Mouse (Mus musculus) adrenal gland, adult 2 months (tissue): ENCODE results near the gene Hyal2. TPM values are rescaled to one million over a fixed set of nuclear protein-coding genes. Genes with fewer than 3 reads are reported as not detected.
A peak's percentile ranks its signal among the peaks of the same experiment; 100 is the strongest.
"Not testable (repeated sequence)": the region's sequence is repeated elsewhere in the genome, so short reads cannot be mapped to it uniquely, and the experiment has no call there.

Experiments used
- DNase-seq: peaks from one replicate; pipeline ENCODE4 v3.0.0; 2021
- polyA plus RNA-seq: library from polyadenylated mRNA; depleted of rRNA; stranded (reverse); fragments of >200 nt; gene quantifications from 2 replicates; pipeline ENCODE4 v1.2.3, GENCODE M21; 2012
- total RNA-seq, 2 experiments: library from RNA; stranded (reverse); gene quantifications; 2 replicates each; pipeline ENCODE4 v1.2.3; 2021

Gene Hyal2
- total and polyA plus RNA-seq, 3 experiments: 36.8 to 102 (median 52.8) TPM

DNA sequence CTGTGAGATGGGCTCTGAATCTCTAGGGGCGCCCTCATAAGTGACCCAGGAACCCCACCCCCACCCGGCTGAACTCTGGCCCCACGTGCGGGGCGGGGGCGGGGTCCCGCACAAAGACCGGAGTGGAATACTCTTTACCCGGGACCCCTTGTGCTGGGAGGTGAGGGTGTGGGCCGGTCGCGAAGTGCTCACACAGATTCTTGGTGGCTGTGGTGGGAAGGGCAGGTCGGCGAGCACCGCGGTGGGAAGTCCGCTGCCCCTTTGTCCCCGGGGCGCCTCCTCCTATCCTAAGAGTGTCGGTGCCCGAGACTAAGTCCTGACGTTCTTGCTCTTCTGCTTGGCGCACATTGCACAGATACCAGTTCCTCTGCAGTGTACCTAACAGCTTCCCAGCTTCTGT lies 1.5 kb downstream of the Hyal2 start:
- no peak for DNase-seq

DNA sequence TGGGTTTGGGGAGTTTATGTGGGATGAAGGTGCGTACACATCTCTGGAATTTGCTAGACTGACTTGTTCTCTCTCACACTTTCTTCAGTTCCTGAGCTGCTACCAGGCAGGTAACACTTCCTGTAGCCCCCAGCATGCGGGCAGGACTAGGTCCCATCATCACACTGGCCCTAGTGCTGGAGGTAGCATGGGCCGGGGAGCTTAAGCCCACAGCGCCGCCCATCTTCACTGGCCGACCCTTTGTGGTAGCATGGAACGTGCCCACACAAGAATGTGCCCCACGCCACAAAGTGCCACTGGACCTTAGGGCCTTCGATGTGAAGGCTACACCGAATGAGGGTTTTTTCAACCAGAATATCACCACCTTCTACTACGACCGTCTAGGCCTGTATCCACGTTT lies 2.3 kb downstream of the Hyal2 start:
- DNase-seq: no peak

DNA sequence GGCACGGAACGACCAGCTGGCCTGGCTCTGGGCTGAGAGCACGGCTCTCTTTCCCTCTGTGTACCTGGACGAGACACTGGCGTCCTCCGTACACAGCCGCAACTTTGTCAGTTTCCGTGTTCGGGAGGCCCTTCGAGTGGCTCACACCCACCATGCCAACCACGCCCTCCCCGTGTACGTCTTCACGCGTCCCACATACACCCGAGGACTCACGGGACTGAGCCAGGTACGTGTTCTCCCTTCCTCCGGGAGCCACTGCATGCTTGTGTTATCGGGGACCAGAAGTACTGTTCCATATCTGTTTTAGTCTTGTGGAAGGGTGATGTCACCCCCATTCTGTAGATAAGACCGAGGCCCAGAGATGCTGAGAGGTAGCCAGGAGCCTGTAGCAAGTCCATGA lies 3.1 kb downstream of the Hyal2 start:
- no peak for DNase-seq

DNA sequence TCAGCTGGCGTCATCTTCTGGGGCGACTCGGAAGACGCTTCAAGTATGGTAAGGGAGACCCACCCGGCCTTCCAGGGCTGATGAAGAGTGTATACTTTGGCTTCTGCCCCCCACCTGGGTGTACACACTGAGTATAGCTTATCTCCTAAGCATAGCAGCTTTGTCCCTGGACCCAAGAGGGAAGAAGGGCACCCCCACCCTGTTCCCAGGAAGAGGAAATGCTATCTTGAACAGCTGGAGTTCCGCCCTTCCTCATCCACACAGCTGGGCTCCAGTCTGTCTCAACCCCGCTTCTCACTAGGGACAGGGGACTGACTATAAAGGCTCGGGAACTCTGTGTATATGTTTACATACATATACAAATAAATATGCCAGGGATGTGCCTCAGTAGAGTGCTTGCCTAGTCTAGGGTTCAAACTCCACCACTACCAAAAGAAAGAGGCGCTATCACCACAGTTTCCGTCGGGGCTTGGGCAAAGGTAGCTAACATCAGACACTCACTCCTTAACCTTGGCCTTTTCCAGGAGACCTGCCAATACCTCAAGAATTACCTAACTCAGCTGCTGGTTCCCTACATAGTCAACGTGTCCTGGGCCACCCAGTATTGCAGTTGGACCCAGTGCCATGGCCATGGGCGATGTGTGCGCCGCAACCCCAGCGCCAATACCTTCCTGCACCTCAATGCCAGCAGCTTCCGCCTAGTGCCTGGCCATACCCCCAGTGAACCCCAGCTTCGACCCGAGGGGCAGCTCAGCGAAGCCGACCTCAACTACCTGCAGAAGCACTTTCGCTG lies 4.0 kb downstream of the Hyal2 start:
- DNase-seq: no peak

DNA sequence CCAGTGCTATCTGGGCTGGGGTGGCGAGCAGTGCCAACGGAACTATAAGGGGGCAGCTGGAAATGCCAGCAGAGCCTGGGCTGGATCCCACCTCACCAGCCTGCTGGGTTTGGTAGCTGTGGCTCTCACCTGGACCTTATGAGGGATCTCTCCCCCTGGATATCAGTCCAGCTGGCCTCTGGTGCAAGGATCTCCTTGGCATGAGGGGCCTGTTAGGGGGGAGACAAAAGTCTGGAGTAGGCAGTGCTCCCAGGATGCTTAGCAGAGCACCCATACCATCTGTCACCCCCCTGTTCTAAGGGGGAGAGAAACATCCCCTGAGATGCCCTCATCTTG lies 4.5 kb downstream of the Hyal2 start:
- no peak for DNase-seq

DNA sequence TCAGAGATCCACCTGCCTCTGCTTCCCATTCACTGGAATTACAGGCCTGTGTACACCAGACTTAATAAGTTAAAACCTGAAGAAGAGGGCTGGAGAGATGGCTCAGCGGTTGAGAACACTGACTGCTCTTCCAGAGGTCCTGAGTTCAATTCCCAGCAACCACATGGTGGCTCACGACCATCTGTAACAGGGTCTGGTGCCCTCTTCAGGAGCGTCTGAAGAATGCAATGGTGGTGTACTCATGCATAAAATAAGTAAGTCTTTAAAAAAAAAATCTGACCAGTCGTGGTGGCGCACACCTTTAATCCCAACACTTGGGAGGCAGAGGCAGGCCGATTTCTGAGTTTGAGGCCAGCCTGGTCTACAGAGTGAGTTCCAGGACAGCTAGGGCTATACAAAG lies 6.0 kb downstream of the Hyal2 start:
- DNase-seq: not testable (repeated sequence)

DNA sequence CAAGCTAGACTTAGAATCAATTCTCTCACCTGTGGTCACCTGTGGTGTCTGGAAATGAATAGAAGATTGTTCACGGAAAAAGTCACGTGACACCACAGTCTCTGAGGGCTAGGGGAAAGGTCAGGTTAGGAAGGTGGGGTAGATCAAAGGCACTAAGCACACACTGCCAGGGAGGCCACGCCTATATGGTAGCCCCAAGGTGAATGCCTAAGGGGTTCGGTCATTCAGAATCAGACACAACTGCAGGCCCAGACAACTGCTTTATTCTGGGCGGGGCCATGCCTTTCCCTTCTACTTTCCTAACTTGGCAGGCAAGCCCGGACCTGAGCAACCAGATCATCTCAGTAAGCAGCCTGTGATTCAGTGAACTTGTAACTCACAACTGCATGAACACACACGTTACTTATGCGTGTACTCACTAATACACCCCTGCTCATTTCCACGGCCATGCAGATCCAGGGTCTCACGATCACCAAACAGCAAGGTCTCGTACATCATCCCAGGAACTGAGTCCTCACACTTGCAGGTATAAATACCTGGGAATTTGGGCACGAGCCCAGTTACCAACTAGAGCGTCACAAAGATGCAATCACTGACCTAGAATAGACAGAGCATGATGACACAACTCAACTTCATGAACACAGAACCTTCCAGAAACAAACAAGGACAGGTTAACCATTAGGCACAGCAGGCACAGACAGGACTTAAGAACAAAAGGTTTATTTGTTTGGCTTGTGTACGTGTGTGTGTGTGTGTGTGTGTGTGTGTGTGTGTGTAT lies 8.0 kb downstream of the Hyal2 start:
- no peak for DNase-seq

DNA sequence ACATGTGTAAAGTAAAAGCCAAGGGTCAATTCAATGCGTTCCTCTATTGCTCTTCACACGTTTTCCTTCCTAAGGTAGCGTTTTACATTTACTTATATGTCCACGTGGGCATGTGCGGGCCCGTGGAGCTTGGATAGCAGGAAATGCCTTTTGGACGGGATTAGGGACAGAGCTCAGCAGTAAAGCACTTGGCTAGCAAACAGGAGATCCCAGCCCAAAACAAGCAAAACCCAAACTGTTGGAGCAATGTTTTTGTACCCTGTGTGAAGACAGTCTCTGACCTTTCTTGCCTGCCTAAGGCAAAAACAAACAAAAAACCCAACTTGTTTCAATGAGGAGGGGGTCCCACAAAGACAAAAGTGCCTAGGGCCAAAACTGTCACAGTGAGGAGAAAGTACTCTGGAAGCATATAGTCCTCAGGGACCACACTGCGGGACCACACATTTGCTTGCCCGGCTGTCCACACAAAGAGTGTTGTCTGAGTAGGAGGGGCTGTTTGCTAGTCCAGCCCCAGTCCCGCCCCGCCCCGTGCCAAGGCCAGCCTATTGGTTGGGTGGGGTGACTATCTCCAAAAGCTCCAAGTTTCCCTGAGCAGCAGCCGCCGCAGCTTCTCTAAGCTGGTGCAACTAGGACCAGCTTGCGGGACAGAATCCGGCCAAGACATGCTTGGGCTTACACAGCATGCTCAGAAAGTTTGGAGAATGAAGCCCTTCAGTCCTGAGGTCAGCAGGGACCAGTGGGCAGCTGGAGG lies 8.8 kb downstream of the Hyal2 start, which contains the start of gene Hyal1:
Gene Hyal1, plus strand, starts transcription at position 571 of the 751 bp plus-strand sequence.
- DNase-seq: peak; percentile 92

DNA sequence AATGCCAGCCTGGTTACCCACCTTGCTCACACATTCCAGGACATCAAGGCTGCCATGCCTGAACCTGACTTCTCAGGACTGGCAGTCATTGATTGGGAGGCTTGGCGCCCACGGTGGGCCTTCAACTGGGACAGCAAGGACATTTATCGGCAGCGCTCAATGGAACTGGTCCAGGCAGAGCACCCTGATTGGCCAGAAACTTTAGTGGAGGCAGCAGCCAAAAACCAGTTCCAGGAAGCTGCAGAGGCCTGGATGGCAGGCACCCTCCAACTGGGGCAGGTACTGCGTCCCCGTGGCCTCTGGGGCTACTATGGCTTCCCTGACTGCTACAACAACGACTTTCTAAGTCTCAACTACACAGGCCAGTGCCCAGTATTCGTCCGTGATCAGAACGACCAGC lies 10.1 kb downstream of the Hyal2 start:
- DNase-seq: peak; percentile 54

DNA sequence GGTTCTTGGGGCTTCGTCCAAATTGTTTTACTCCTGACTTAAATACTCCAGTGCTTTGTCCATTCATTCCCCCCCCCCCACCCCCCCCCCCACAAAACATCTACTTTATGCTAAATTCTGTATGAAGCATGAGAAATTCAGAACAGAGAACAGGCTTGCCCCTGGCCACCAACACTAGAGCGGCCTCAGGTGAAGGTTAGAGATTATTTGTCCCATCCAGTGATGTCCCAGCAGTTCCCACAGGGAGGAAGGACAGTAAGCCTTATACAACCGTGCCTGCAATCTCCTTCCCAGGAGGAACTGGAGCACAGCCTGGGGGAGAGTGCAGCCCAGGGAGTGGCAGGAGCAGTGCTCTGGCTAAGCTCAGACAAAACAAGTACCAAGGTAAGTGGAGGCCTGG lies 10.8 kb downstream of the Hyal2 start, which contains the start of gene Naa80:
Gene Naa80, plus strand, starts transcription at position 301 of the 400 bp plus-strand sequence.
- DNase-seq: no peak

DNA sequence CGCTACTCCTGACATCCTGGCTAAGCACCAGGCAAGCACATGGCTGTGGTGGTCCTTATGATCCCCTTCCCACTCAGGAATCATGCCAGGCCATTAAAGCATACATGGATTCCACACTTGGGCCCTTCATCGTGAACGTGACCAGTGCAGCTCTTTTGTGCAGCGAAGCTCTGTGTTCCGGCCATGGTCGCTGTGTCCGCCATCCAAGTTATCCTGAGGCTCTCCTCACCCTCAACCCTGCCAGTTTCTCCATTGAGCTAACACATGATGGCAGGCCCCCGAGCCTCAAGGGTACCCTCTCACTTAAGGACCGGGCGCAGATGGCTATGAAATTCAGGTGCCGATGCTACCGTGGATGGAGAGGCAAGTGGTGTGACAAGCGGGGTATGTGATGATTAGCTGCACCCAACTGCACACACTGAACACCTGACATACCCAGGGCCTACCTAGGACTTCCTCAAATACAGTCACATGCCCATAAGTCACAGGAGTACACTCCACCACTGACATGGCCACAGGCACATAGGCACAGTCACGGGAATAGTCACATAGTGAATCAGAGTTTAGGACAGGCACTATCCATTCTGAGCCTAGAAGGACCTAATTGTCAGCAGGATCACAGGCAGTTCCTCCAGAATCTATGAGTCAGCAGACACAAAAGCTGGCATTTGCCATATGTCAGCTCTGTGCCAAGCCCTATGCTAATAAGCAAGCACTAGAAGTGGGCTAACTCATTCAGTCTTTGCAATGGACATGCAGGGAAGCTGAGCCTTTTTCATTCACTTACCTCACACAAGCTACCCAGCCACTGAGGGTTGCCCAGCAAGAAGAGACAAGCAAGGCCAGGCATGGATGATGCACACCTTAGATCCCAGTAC lies 11.5 kb downstream of the Hyal2 start:
- peak; percentile 71 for DNase-seq

DNA sequence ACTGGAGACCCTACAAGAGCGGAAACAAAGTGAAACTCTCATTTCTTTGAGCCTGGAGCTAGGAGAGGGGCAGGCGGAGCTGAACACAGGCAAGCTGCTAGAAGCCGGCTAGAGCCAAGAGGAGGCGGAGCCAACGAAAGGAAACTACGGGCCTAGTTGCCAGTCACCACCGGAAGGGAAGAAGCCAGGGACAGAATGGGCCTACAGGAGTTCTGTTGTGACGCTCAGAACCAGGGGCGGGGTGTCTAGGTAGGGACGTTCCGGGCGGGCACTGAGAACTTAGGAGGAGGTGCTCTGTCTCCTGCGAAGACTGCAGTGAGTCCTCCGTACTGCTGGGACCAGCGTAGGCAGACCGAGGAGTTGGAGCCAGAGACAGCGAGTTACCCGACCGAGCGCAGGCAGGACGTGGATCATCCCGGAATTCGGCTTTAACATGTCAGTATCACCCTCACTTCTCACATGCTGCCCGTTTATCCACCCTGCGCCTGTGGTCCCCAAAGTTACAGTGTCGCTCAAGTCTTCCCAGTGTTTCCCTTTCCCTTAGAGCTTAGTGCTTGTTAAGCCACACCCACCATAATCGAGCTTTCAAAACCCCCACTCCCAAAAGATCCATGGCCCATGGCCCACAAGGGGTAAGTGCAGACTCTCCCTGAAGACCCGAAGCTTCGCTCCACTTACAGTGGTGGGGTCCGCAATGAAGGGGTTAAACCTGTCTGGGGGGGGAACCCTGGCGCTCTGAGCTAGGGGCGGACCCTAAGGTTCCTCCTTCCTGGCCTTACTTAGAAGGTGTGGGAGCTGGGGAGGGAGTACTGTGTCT lies 13.0 kb downstream of the Hyal2 start, which contains the start of gene Hyal3:
Gene Hyal3, plus strand, starts transcription at position 318 of the 817 bp plus-strand sequence.
- peak; percentile 94 for DNase-seq

DNA sequence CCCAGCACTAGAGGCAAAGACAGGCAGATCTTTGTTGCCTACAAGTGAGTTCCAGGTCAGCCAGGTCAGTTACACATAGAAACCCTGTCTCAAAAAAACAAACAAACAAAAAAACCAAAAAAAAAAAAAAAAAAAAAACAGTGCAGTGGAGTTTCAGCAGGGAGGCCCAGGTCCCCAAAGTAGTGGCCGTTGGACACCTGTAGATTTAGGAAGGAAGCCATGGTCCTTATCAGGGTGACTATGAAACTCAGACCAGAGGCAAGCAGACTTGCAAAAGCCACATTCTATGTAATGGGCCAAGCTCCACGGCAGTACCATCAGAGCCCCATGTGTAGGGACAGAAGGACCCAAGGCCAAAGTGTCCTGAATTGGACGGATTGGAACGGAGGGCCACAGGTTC lies 13.8 kb downstream of the Hyal2 start:
- no peak for DNase-seq

DNA sequence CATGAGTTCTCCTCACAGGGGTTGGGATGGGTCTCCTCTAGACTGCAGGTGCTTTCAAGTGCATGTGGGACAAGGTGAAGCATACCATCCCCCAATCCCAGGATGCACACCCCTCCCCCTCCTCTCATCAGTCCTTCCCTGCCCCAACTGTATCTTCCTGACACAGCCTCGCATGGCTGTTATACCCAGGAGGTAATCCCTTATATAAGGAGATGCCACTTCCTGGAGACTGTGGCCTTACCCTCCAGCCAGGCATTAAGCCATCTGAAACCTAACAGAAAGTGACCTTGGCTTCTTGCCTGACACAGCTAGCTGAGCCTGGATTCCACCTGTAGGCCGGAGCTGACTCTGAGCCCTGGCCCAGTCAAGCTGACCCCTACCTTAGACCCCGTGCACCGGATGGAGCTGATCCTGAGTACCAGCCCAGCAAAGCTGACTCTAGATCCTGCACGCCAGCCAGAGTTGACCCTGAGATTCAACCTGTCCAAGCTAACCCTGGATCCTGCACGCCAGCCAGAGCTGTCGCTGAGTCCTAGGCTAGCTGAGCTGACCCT lies 14.8 kb downstream of the Hyal2 start:
- no peak for DNase-seq

DNA sequence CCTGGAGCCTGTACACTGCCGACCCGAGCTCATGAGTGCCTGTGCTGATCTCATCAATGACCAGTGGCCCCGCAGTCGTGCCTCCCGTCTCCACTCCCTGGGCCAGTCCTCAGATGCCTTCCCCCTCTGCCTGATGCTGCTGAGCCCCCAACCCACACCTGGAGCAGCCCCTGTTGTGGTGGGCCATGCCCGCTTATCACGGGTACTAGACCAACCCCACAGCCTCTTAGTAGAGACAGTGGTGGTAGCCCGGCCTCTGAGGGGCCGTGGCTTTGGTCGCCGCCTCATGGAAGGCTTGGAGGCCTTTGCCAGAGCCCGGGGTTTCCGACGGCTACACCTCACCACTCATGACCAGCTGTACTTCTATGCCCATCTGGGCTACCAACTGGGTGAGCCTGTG lies 15.4 kb downstream of the Hyal2 start:
- DNase-seq: no peak

DNA sequence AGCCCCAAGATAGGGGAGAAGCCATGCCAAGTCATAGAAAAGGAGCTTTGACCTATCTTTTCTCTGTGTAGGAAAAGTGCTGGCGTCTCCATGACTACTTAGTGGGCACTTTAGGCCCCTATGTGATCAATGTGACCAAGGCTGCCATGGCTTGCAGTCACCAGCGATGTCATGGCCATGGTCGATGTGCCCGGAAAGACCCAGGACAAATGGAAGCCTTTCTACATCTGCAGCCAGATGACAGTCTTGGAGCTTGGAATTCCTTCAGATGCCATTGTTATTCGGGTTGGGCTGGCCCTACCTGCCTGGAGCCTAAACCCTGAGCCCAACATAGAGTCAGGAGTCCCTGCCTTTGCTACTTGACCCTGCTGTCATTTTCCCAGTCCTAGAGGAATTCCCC lies 18.8 kb downstream of the Hyal2 start:
- DNase-seq: no peak

DNA sequence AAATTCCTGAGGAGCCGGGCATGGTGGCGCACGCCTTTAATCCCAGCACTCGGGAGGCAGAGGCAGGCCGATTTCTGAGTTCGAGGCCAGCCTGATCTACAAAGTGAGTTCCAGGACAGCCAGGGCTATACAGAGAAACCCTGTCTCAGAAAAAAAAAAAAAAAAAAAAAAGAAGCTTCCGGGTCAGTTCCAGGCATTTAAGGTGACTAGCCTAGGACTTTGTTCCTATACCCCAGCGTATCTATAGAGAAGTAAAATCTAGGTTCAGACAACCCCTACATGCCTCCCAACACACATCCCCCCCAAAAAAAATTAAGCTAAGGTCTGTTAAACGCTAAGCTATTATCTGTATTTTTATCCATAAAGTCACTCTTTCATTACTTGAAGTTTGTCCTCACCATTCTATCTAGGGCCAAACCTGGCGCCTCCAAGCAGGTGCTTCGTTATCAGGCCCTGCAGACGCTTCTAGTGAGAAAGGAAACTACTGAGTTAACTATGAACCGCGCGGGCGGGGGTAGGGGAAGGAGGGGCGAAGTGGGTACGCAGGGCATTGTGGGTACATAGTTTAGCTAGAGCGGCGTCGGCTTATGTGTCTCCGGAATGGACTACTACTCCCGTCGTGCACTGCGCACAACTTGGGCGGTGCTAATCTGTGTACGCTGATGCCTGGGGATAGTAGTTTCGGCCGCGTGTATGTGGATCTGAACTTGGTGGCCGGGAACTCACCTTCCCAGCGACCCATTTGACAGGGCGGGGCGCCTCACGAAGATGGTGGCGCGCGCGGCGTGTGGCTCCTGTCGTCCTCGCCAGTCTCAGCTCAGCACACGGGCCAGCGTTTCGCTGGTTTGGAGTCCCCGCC lies 19.5 kb downstream of the Hyal2 start, which contains the start of gene Ifrd2:
Gene Ifrd2, plus strand, starts transcription at position 669 of the 859 bp plus-strand sequence.
- peak; percentile 98 for DNase-seq

DNA sequence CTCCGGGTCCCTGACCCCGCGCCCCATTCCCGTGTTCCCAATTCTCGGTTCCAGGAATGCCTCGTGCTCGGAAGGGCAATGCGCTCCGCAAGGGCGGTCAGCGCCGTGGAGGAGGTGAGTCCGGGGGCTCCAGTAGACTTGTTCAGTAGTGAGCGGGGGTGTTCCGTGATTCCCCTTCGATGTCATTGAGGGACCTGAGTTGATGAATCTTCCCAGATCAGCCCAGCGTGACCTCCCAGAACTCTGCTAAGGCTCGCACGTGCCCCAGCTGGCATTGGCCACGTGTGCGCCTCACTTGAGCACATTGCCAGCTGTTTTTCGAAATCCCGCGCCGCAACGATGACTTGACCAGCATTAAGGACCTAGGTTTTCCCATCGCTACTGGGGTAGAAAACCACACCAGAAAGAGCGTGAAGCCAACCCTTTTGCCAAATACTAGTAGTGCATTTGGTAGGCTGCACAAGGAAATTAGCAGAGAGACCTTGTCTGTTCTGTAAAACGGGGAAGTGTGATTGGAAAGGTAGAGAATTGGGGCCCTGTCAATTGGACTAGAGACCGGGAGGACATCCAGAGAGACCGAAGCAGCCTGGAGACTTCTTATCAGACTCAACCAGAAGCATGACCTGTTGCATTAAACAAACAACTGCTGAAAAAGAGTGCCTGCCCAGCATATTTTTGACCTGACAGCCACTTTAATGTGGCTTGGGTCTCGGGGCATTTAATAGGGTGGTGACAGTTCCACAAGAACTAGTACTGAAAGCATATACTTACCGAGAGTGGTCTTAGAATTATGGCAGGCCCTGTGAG lies 20.3 kb downstream of the Hyal2 start:
- DNase-seq: peak; percentile 80
